Mouse (Mus musculus) bone marrow macrophage, adult 2 months (primary cell): Measurements from ENCODE around the gene Lrrc74b.

ENCODE experiments used
- CTCF ChIP-seq: IDR thresholded peaks from 2 replicates; pipeline ENCODE4 v1.5.1; 2012; ENCODE audit warnings: low read depth, mild to moderate bottlenecking, low read length, moderate library complexity
- POLR2A ChIP-seq: IDR thresholded peaks from 2 replicates; pipeline ENCODE4 v1.6.1; 2012; ENCODE audit warnings: mild to moderate bottlenecking, low read depth, low read length, borderline replicate concordance

DNA sequence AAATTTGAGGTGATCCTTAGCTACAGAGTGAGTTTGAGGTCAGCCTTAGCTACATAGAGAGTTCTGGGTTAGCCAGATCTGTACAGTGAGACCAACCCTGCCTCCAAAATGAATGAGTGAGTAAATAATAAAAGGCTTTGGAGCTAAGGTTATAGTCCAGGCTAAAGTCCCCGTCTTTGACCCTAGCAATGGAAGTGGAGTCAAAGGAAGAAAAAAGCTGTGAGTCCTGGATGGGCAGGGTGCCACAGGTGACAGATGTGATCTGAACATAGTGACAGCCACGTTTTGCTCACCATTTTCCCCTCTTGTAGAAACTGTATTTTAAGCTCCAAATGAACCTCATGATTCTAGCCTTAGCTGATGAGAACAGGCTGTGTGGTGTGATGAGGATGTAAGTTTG, 42.1 kb downstream of the Lrrc74b start:
- TF ChIP-seq CTCF (no peak), POLR2A (no peak)
